ENCODE assay signal across 30 mouse cellular contexts in the genomic region with DNA sequence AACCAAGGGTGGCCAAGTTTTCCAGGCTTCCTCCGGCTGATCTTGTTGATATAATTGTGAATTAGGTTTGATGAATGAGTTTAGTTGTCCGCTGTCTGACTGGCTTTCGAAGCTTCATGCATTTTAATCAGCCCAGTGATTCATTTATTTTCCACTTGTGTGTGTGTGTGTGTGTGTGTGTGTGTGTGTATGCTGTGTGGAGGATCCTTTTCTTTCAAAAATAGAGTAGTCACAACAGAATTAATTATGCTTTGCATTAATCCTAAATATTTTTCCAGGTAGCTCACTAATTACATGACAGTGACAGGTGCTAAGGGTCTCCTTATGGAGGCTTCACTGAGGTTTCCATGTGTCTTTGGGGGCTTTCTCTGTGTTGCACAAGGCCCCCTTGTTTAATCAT. TPM values are rescaled to one million over a fixed set of nuclear protein-coding genes. Genes with fewer than 3 reads are reported as not detected.
DNase-seq lines count a peak whose midpoint lies in the region; ATAC-seq and TF ChIP-seq lines count a peak whose summit lies in the region.
"Had no signal": no experiment of that assay in that cellular context is flagged by ENCODE, and none has a peak within 500 bp of the region (broad histone marks: within the 10 kb centered on the region; RNA-seq: fewer than 3 reads in every experiment).

No protein-coding gene starts in this region.

- no peak overlapping the region for H3K9ac ChIP-seq in hindbrain, postnatal 0 days (replicated peaks; ENCODE audit: low read length)
- H3K9ac ChIP-seq in midbrain, postnatal 0 days (replicated peaks; ENCODE audit: low read length, poor library complexity, severe bottlenecking), result no peak overlapping the region
- no peak overlapping the region for H3K9ac ChIP-seq in heart, adult 2 months (ENCODE audit: low read depth, low read length)
- H3K9ac ChIP-seq: kidney, embryonic 15.5 days; liver, embryonic 14.5 days; lung, embryonic 15.5 days; stomach, embryonic 15.5 days had no signal

- peak; percentile 51 for DNase-seq in embryo, embryonic 10.5 days (ENCODE audit: low spot score)
- no peak for DNase-seq in embryo, embryonic 10 days (ENCODE audit: low spot score)
- DNase-seq in brain, embryonic 14.5 days (ENCODE audit: low read depth), result peak; percentile 40
- no peak for DNase-seq in hindbrain, postnatal 0 days (ENCODE audit: low spot score)
- no peak for DNase-seq in midbrain, postnatal 0 days (ENCODE audit: low spot score)
- no peak for DNase-seq in Muller cell, postnatal 12 days (ENCODE audit: inconsistent ontology term)
- DNase-seq in heart, adult 2 months, result no peak
- DNase-seq: adrenal gland, postnatal 10 days; cerebellum, adult 8-10 months; cerebellum, postnatal 36 days; kidney, postnatal 4 days; layer of hippocampus, adult 9-11 months; lung, postnatal 36 days; right cerebral cortex, adult 18-20 months; right cerebral cortex, postnatal 4 days had no signal

- TF ChIP-seq CTCF in brain, embryonic 14.5 days (IDR thresholded peaks at IDR 0.05; ENCODE audit: borderline replicate concordance, extremely low read depth, insufficient read depth, insufficient read length), result no peak
- TF ChIP-seq CTCF in hindbrain, postnatal 0 days (IDR thresholded peaks at IDR 0.05; ENCODE audit: low read depth), result no peak
- no peak for TF ChIP-seq CTCF in midbrain, postnatal 0 days (IDR thresholded peaks at IDR 0.05)
- no peak for TF ChIP-seq CTCF in heart, adult 2 months (IDR thresholded peaks at IDR 0.05)

- TF ChIP-seq POLR2A in brain, embryonic 14.5 days (IDR thresholded peaks at IDR 0.05; ENCODE audit: borderline replicate concordance, extremely low read depth, insufficient read depth, insufficient read length, poor library complexity, severe bottlenecking), result no peak
- no peak for TF ChIP-seq POLR2A in heart, adult 2 months (IDR thresholded peaks at IDR 0.05; ENCODE audit: insufficient read depth, low read depth, low read length)

- no peak overlapping the region for H3K27ac ChIP-seq in hindbrain, postnatal 0 days
- H3K27ac ChIP-seq in midbrain, postnatal 0 days (ENCODE audit: low read depth, low read length), result no peak overlapping the region
- no peak overlapping the region for H3K27ac ChIP-seq in heart, adult 2 months
- H3K27ac ChIP-seq: forebrain, embryonic 10.5 days; kidney, embryonic 15.5 days; left cerebral cortex, adult 2 months; liver, embryonic 14.5 days; lung, embryonic 15.5 days; stomach, embryonic 15.5 days had no signal

- no peak for TF ChIP-seq EP300 in heart, adult 2 months (IDR thresholded peaks at IDR 0.05; ENCODE audit: insufficient read depth, low read depth, low read length)

- WGBS in hindbrain, postnatal 0 days, result 13% methylated on average over 3 of the region's 3 CpGs
- 27% methylated on average over 3 of the region's 3 CpGs for WGBS in midbrain, postnatal 0 days
- WGBS in heart, adult 2 months, result 36% methylated on average over 3 of the region's 3 CpGs

- no peaks in the 10 kb centered on the region for H3K4me1 ChIP-seq in hindbrain, postnatal 0 days (ENCODE audit: insufficient read depth, low read length)
- H3K4me1 ChIP-seq in midbrain, postnatal 0 days (ENCODE audit: insufficient read depth, low read length), result no peaks in the 10 kb centered on the region
- no peaks in the 10 kb centered on the region for H3K4me1 ChIP-seq in heart, adult 2 months (ENCODE audit: control insufficient read depth, insufficient read depth, low read length)

- no peak overlapping the region for H3K4me3 ChIP-seq in hindbrain, postnatal 0 days (ENCODE audit: low read length)
- no peak overlapping the region for H3K4me3 ChIP-seq in midbrain, postnatal 0 days (ENCODE audit: low read depth, low read length)
- H3K4me3 ChIP-seq in heart, adult 2 months, result no peak overlapping the region
- H3K4me3 ChIP-seq: forebrain, embryonic 10.5 days; kidney, embryonic 15.5 days; left cerebral cortex, adult 2 months; lung, embryonic 15.5 days; stomach, embryonic 15.5 days had no signal

- H3K27me3 ChIP-seq in hindbrain, postnatal 0 days (ENCODE audit: insufficient read depth, low read length), result peaks cover 72% of the 10 kb centered on the region
- H3K27me3 ChIP-seq in midbrain, postnatal 0 days (ENCODE audit: insufficient read depth, low read length), result peaks cover 58% of the 10 kb centered on the region
- H3K27me3 ChIP-seq in heart, adult 2 months (ENCODE audit: control insufficient read depth, insufficient read depth, low read length), result peaks cover 25% of the 10 kb centered on the region

- intact Hi-C loops in heart, adult 2 months (cut with DNase I), result no loop called here

- no peak for ATAC-seq in hindbrain, postnatal 0 days
- ATAC-seq in midbrain, postnatal 0 days (ENCODE audit: low FRiP score), result no peak
- ATAC-seq in cerebellum, adult (ENCODE audit: insufficient number of reproducible peaks, low FRiP score, low TSS enrichment), result no peak
- ATAC-seq: intestine, postnatal 0 days had no signal

- peak overlapping the region; percentile 28; the same call in 1 of the 2 replicates for H3K4me2 ChIP-seq in hindbrain, postnatal 0 days (ENCODE audit: low read depth, low read length)
- H3K4me2 ChIP-seq in midbrain, postnatal 0 days (ENCODE audit: low read depth, low read length, poor library complexity, severe bottlenecking), result 0 out of 2 replicates have a peak overlapping the region, but pooled peaks have one; percentile 13
- H3K4me2 ChIP-seq: heart, embryonic 11.5 days; kidney, embryonic 15.5 days; lung, embryonic 15.5 days; stomach, embryonic 15.5 days had no signal

- no peaks in the 10 kb centered on the region for H3K36me3 ChIP-seq in hindbrain, postnatal 0 days (ENCODE audit: insufficient read depth, low read length)
- H3K36me3 ChIP-seq in midbrain, postnatal 0 days (ENCODE audit: insufficient read depth, low read length), result no peaks in the 10 kb centered on the region
- H3K36me3 ChIP-seq in heart, adult 2 months (ENCODE audit: control insufficient read depth, insufficient read depth, low read length), result no peaks in the 10 kb centered on the region
- H3K36me3 ChIP-seq: forebrain, embryonic 10.5 days; kidney, embryonic 15.5 days; lung, embryonic 15.5 days; stomach, embryonic 15.5 days had no signal

- no peaks in the 10 kb centered on the region for H3K9me3 ChIP-seq in hindbrain, postnatal 0 days (ENCODE audit: low read length)
- H3K9me3 ChIP-seq in midbrain, postnatal 0 days (ENCODE audit: low read length), result no peaks in the 10 kb centered on the region
- H3K9me3 ChIP-seq: forebrain, embryonic 10.5 days; kidney, embryonic 15.5 days; lung, embryonic 15.5 days; stomach, embryonic 15.5 days had no signal

- no peaks in the 10 kb centered on the region for H3K79me2 ChIP-seq in heart, adult 2 months (replicated peaks; ENCODE audit: control insufficient read depth, insufficient read depth, low read length)

RNA-seq across cellular contexts. Expression of a gene that starts 4.3 kb away (rescaled TPM):
- 10.1 and 14.1 TPM in 2 replicates for polyA plus RNA-seq in brain, embryonic 14.5 days (2012; rRNA removed)
- 10.0 and 11.4 TPM in 2 replicates for total RNA-seq in hindbrain, postnatal 0 days (2014; rRNA removed)
- 5.5 and 5.7 TPM in 2 replicates for polyA plus RNA-seq in hindbrain, postnatal 0 days (2015; fragmentation: Nextera tagmentation; extraction: Ambion mirVana)
- 18.0 and 18.1 TPM in 2 replicates for total RNA-seq in midbrain, postnatal 0 days (2014; rRNA removed)
- polyA plus RNA-seq in midbrain, postnatal 0 days (2015; fragmentation: Nextera tagmentation; extraction: Ambion mirVana), result 16.5 and 18.5 TPM in 2 replicates
- total RNA-seq in heart, adult 2 months (2021), result not detected
- not detected in 2 replicates for polyA plus RNA-seq in heart, adult 2 months (2012; rRNA removed)
- total RNA-seq: adrenal gland, postnatal 10 days; gastrocnemius, adult 8-10 months; granulocyte monocyte progenitor cell, adult 5-6 weeks; hematopoietic stem cell, adult 5-6 weeks; left cerebral cortex, adult 2 months; left cerebral cortex, postnatal 36 days had no signal
- polyA plus RNA-seq: frontal cortex, adult 2 months; heart, embryonic 11.5 days; heart, postnatal 0 days; intestine, postnatal 0 days; liver, embryonic 14.5 days; lung, embryonic 15.5 days had no signal

Comparison
In these comparisons a context has a peak if more than half of its experiments do, and no peak if none do; other contexts are left out.
1. DNase-seq: peak in embryo, embryonic 10.5 days (single experiment) and brain, embryonic 14.5 days (single experiment); none in embryo, embryonic 10 days (single experiment), hindbrain, postnatal 0 days (single experiment), midbrain, postnatal 0 days (single experiment), Muller cell, postnatal 12 days (single experiment) and heart, adult 2 months (0 of 2).